Mouse (Mus musculus): ENCODE results near the gene Gm49661. TPM values are rescaled to one million over a fixed set of nuclear protein-coding genes. Genes with fewer than 3 reads are reported as not detected.

Gm49661 gene
- 1.1 TPM in 1 of 2 replicates, not detected in the other for polyA plus RNA-seq (2015; fragmentation: Nextera tagmentation; extraction: Ambion mirVana)

DNA sequence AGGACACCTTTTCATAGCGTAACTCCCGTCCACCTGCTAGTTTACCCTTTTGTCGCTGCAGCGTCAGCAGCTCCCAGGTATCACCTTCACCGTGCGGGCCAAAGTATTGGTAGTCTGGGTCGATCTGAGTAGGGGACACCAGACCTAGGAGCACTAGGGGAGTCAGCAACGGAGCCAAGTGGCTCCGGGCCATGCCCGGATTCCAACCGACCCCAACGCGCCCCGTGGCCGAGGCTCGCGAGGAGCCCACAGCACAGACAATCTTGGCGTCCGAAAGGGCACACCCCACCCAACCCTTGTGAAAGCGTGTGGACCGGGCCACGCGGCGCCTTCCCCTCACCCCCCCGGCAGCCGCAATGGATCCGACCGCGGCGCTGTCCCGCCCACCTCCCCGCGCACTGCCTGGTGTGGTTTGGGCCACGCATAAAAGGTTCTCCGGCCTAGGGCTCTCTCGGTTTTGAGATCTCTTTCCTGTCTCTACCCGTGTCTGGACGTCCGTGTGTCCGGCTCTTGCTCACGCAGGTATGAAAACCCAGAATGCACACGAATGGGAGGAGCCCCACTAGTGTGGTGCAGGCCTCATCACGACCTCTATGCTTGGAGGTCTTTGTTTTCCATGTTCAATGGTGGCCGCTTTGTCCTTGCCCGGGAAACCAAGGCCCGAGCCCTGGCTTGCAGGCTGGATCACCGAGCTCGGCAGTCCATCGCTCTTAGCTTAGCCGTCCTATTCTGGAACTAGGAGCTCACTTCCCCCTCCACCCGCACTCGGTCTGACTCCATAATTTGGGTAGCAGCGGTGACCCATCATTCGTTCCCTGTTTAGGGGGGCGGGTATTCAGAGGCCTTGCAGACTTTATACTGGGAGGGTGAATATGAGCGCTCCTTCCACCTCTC lies at the start of gene Gm49661, which contains the start of the genes Prdx2 and Rnaseh2a:
Gene Gm49661 (minus strand): TSS at position 193 of the 894 bp plus-strand sequence.
Gene Prdx2 (plus strand): TSS at position 347 of the 894 bp plus-strand sequence.
Gene Rnaseh2a (minus strand): TSS at position 527 of the 894 bp plus-strand sequence.
- peak within 1 kb of the TSS; percentile 54 for H3K9ac ChIP-seq (replicated peaks; ENCODE audit: low read depth)
- peak; percentile 84 for DNase-seq (ENCODE audit: low spot score)
- H3K27me3 ChIP-seq (replicated peaks; ENCODE audit: insufficient read depth, low read length) = no peaks in the 10 kb centered on the region
- H3K27ac ChIP-seq (ENCODE audit: low read length) = peak within 1 kb of the TSS; percentile 87
- peak within 1 kb of the TSS; percentile 87 for H3K4me2 ChIP-seq (replicated peaks; ENCODE audit: low read depth, low read length)
- TF ChIP-seq EP300 (IDR thresholded peaks at IDR 0.05) = no peak
- TF ChIP-seq CTCF (IDR thresholded peaks at IDR 0.05) = no peak
- whole genome bisulfite sequencing = under 1% methylated on average over 49 of the region's 56 CpGs
- H3K9me3 ChIP-seq (ENCODE audit: low read length) = no peaks in the 10 kb centered on the region
- peaks cover 3% of the 10 kb centered on the region; the same call in 1 of the 2 replicates for H3K36me3 ChIP-seq (ENCODE audit: insufficient read depth, low read length)
- H3K4me3 ChIP-seq (ENCODE audit: low read depth, low read length) = peak within 1 kb of the TSS; percentile 51
- ATAC-seq = peak; percentile 70
- peaks cover 24% of the 10 kb centered on the region; the same call in 1 of the 2 replicates for H3K4me1 ChIP-seq (ENCODE audit: insufficient read depth, low read depth, low read length)

DNA sequence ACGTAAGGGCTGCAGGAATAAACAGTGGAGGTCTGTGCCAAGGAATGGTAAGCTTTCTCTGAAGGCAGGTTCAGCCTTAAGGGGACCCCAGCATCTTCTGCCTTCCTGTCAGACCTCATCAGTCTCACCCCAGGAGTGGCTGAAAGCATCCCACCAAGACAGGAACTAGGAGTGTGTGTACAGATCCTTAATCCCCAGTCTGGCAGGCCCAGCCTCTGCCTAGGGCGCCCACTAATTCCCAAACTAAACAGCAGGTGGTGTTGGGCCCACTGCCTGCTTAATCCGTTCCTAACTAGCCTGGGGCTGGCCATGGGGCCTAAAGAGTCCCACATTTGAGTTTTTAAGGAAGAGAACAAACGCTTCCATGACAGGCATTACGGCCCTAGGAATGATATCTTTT lies 48.0 kb upstream of the Gm49661 start:
- TF ChIP-seq CTCF (IDR thresholded peaks at IDR 0.05) (no peak), EP300 (IDR thresholded peaks at IDR 0.05) (no peak)
- Histone ChIP-seq H3K4me3 (ENCODE audit: low read depth, low read length) (no peak overlapping the region), H3K4me1 (ENCODE audit: insufficient read depth, low read depth, low read length) (peaks cover 3% of the 10 kb centered on the region; the same call in 1 of the 2 replicates), H3K9me3 (ENCODE audit: low read length) (no peaks in the 10 kb centered on the region), H3K9ac (replicated peaks; ENCODE audit: low read depth) (no peak overlapping the region), H3K4me2 (replicated peaks; ENCODE audit: low read depth, low read length) (no peak overlapping the region), H3K27ac (ENCODE audit: low read length) (no peak overlapping the region), H3K36me3 (ENCODE audit: insufficient read depth, low read length) (peaks cover 13% of the 10 kb centered on the region), H3K27me3 (replicated peaks; ENCODE audit: insufficient read depth, low read length) (peaks cover 6% of the 10 kb centered on the region; the same call in 1 of the 2 replicates)
- DNase-seq (ENCODE audit: low spot score) = no peak
- 45% methylated on average over 5 of the region's 5 CpGs for WGBS
- ATAC-seq = no peak

DNA sequence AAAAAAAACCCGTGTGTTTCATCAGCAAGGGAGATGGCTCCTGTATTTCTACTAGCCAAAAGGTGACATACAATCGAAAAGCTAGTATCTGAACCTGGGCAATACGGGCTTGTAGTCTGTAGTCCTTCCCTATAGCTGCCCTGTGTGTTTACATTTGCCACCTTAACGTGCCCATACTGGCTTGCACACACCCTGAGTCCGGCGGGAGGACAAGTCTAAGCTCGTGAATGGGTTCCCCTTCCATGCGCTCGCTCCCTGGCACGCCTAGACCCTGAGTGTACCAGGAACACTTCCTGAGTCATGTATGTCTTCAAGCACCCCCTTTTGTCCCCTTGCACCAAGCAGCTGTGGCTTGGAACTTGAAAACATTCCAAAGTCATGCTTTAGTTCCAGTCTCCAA lies 47.5 kb upstream of the Gm49661 start:
- Histone ChIP-seq H3K9ac (replicated peaks; ENCODE audit: low read depth) (no peak overlapping the region), H3K4me2 (replicated peaks; ENCODE audit: low read depth, low read length) (no peak overlapping the region), H3K4me3 (ENCODE audit: low read depth, low read length) (no peak overlapping the region), H3K4me1 (ENCODE audit: insufficient read depth, low read depth, low read length) (peaks cover 3% of the 10 kb centered on the region; the same call in 1 of the 2 replicates), H3K36me3 (ENCODE audit: insufficient read depth, low read length) (peaks cover 8% of the 10 kb centered on the region), H3K9me3 (ENCODE audit: low read length) (no peaks in the 10 kb centered on the region), H3K27ac (ENCODE audit: low read length) (no peak overlapping the region), H3K27me3 (replicated peaks; ENCODE audit: insufficient read depth, low read length) (peaks cover 8% of the 10 kb centered on the region; the same call in 1 of the 2 replicates)
- DNase-seq (ENCODE audit: low spot score) = no peak
- WGBS = 58% methylated on average over 10 of the region's 10 CpGs
- TF ChIP-seq CTCF (IDR thresholded peaks at IDR 0.05) = no peak
- TF ChIP-seq EP300 (IDR thresholded peaks at IDR 0.05) = no peak
- no peak for ATAC-seq

DNA sequence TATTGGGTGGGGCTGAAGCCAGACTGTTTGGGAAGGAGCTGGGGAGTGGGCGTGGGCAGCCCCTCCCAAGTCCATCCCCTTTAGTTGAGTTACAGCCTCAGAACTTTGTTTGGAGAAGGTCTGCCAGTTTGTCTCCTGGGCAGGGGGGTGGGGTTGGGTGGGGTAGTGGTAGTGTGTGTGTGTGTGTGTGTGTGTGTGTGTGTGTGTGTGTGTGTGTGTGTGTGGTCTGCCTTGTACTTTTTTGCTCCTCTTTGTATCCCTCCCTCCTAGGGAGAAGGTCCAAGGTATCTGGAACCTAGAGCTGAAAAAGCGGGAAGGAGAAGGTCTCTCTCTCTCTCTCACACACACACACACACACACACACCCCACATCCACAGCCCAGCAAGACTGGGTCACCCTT lies 45.2 kb upstream of the Gm49661 start, which contains the start of gene Best2:
Gene Best2 (minus strand): TSS at position 101 of the 400 bp plus-strand sequence.
- DNase-seq (ENCODE audit: low spot score) (no peak), ATAC-seq (no peak)
- Histone ChIP-seq H3K27me3 (replicated peaks; ENCODE audit: insufficient read depth, low read length) (peaks cover 21% of the 10 kb centered on the region), H3K27ac (ENCODE audit: low read length) (no peak within 1 kb of the TSS), H3K9ac (replicated peaks; ENCODE audit: low read depth) (no peak within 1 kb of the TSS), H3K36me3 (ENCODE audit: insufficient read depth, low read length) (peaks cover 7% of the 10 kb centered on the region), H3K4me1 (ENCODE audit: insufficient read depth, low read depth, low read length) (peaks cover 3% of the 10 kb centered on the region; the same call in 1 of the 2 replicates), H3K4me2 (replicated peaks; ENCODE audit: low read depth, low read length) (peak within 1 kb of the TSS; percentile 48; the same call in 1 of the 2 replicates), H3K4me3 (ENCODE audit: low read depth, low read length) (peak within 1 kb of the TSS; percentile 8; the same call in 1 of the 2 replicates), H3K9me3 (ENCODE audit: low read length) (no peaks in the 10 kb centered on the region)
- WGBS = 57% methylated on average over 2 of the region's 2 CpGs
- no peak for TF ChIP-seq EP300 (IDR thresholded peaks at IDR 0.05)
- no peak for TF ChIP-seq CTCF (IDR thresholded peaks at IDR 0.05)

DNA sequence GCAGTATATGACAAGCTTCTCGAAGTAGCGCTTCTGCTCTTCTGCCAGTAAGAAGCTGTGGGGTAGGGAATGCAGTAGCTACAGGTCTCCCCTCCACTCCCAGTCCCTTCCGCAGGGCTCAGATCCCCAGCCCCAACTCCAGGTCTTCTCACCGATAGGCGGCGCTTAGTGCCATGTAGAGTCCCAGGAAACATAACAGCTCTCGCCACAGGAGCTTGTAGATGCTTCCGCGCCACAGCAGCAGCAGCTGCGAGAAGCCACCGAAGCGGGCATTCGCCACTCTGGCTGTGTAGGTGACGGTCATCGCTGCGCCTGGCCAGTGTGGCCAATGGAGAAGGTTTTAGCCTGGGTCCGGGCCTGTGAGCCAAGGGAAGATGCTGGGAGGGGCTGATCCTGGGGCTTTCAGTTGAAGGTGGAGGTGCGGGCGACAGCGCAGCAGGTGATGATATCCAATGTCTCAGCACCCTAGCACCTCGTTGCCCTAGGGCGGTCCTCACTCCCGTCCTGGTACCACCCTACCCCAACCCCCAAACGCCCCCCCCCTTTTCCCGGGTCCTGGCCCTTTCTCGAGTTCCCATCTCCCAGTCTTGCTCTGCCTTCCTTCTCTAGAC lies 44.1 kb upstream of the Gm49661 start:
- Histone ChIP-seq H3K4me3 (ENCODE audit: low read depth, low read length) (peak overlapping the region; percentile 8; the same call in 1 of the 2 replicates), H3K9me3 (ENCODE audit: low read length) (no peaks in the 10 kb centered on the region), H3K27ac (ENCODE audit: low read length) (no peak overlapping the region), H3K36me3 (ENCODE audit: insufficient read depth, low read length) (peaks cover 3% of the 10 kb centered on the region), H3K4me1 (ENCODE audit: insufficient read depth, low read depth, low read length) (peaks cover 3% of the 10 kb centered on the region; the same call in 1 of the 2 replicates), H3K4me2 (replicated peaks; ENCODE audit: low read depth, low read length) (peak overlapping the region; percentile 48; the same call in 1 of the 2 replicates), H3K9ac (replicated peaks; ENCODE audit: low read depth) (no peak overlapping the region), H3K27me3 (replicated peaks; ENCODE audit: insufficient read depth, low read length) (peaks cover 26% of the 10 kb centered on the region)
- WGBS = 4% methylated on average over 26 of the region's 26 CpGs
- ATAC-seq (peak; percentile 86), DNase-seq (ENCODE audit: low spot score) (peak; percentile 88)
- TF ChIP-seq CTCF (IDR thresholded peaks at IDR 0.05) (peak; percentile 83), EP300 (IDR thresholded peaks at IDR 0.05) (no peak)

DNA sequence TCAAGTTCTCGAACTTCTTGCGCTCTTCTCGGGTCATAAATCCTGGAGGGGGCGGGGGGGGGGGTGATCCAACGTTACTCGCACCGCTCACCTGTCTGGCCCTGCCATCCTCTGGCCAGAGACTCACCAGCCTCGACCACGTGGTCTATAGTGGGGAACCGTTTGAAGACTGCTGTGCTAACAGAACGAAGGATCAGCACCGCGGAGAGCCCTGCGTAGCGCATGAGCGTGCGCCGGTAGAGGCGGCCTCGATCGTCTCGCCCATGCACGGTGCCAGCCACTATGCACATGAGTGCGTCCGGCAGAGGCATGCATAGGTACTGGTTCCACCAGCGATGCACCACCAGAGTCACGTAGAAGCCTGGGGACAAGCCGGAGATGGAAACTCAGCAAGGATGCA lies 42.0 kb upstream of the Gm49661 start:
- Histone ChIP-seq H3K9me3 (ENCODE audit: low read length) (no peaks in the 10 kb centered on the region), H3K36me3 (ENCODE audit: insufficient read depth, low read length) (no peaks in the 10 kb centered on the region), H3K9ac (replicated peaks; ENCODE audit: low read depth) (no peak overlapping the region), H3K4me2 (replicated peaks; ENCODE audit: low read depth, low read length) (no peak overlapping the region), H3K27ac (ENCODE audit: low read length) (no peak overlapping the region), H3K27me3 (replicated peaks; ENCODE audit: insufficient read depth, low read length) (peaks cover 33% of the 10 kb centered on the region), H3K4me1 (ENCODE audit: insufficient read depth, low read depth, low read length) (peaks cover 3% of the 10 kb centered on the region; the same call in 1 of the 2 replicates), H3K4me3 (ENCODE audit: low read depth, low read length) (no peak overlapping the region)
- DNase-seq (ENCODE audit: low spot score) (no peak), ATAC-seq (no peak)
- TF ChIP-seq EP300 (IDR thresholded peaks at IDR 0.05) (no peak), CTCF (IDR thresholded peaks at IDR 0.05) (no peak)
- WGBS = 11% methylated on average over 28 of the region's 28 CpGs
